Mouse (Mus musculus) ovary, adult 2 months (tissue): ENCODE measurements around the gene Awat1. TPM values are rescaled to one million over a fixed set of nuclear protein-coding genes. Genes with fewer than 3 reads are reported as not detected.

ENCODE experiments used
- polyA plus RNA-seq: library from polyadenylated mRNA; depleted of rRNA; stranded (reverse); fragments of >200 nt; gene quantifications from 2 replicates; pipeline ENCODE4 v1.2.3, GENCODE M21; 2012; rRNA removed

Gene Awat1
- not detected in 2 replicates for polyA plus RNA-seq

DNA sequence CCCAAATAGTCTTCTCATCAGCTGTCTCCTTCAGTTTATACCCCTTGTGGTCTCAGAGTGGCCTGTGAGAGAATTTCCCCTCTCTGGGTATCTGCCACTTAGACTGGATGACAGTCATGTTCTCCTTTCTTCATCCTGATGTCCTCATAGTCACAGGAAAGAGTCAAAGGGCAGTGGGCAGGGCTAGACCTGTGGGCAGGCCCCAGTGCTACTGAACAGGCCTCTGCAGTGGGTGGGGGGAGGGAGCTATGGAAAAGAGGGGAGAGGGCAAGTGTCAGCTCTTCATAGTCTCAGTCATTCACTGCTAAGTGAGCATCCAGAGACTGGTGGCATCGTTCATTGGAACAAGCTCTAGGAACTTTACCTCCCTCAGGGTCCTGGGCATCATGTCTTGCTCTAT, at the start of gene Awat1:
Gene Awat1 (plus strand): TSS at position 301 of the 400 bp plus-strand sequence.

DNA sequence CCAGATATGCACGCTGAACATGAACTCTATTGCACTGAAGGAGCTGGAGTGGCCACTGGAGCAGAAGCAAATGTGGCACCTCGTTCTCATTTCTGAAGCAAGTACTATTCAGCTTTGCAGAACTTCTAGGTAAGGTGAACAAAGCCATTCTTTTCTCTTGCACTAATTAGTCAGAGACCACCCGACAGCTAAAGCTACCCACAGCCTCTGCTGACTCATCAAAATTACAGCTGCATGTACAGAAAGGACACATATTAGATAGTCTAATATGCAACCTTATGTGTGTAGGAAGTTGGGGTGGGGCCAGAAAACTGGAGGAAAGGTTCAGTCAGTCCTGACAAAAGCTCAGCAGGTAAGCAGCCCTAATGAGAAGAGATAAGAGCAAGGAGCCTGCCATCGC, 47.6 kb upstream of the Awat1 start, which contains the start of gene Dgat2l6:
Gene Dgat2l6 (plus strand): TSS at position 368 of the 400 bp plus-strand sequence.

DNA sequence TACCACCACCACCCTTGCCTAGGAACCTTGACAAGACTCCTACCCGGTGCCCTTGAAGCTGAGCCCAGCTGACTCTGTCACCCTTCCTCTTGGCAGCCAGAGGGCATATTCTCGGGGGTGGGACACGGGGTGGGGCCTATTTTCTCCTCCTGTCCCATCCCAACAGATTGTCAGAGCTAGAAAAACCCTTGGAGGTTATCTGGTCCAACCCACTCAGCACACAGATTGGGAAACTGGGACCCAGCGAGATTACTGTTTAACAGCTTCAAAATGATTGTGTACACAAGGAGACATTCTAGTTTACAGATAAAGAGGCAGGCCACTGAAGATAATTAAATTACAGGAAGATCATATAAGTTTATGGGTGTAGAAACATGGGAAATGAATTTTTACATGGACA, 22.7 kb downstream of the Awat1 start, which contains the start of gene P2ry4:
Gene P2ry4 (minus strand): TSS at position 79 of the 400 bp plus-strand sequence.

GRCm38 (mm10) chrX:100605314-100605713, 33.3 kb downstream of the Awat1 start, which contains the start of gene Arr3:
Gene Arr3, plus strand, starts transcription at chrX:100605497.

GRCm38 (mm10) chrX:100625546-100625801, 53.4 kb downstream of the Awat1 start, which contains the start of gene Kif4:
Gene Kif4, plus strand, starts transcription at chrX:100625737.

GRCm38 (mm10) chrX:100625802-100626793, 54.0 kb downstream of the Awat1 start, which contains the start of gene Pdzd11:
Gene Pdzd11, minus strand, starts transcription at chrX:100626568.

Other genes with a start within 250 kb of the Awat1 start
- gene Otud6a, start 143.2 kb upstream of the Awat1 start, polyA plus RNA-seq = not detected in 2 replicates
- gene Awat2, start 129.5 kb upstream of the Awat1 start, polyA plus RNA-seq = 0.67 and 0.79 TPM in 2 replicates
- gene Igbp1, start 78.0 kb upstream of the Awat1 start, polyA plus RNA-seq = 13.3 and 18.1 TPM in 2 replicates
- not detected in 2 replicates for gene Dgat2l6, start 47.4 kb upstream of the Awat1 start, polyA plus RNA-seq
- gene P2ry4, start 22.6 kb downstream of the Awat1 start, polyA plus RNA-seq = 0.05 and 0.06 TPM in 2 replicates
- not detected in 2 replicates for gene Arr3, start 33.2 kb downstream of the Awat1 start, polyA plus RNA-seq
- 1.1 and 1.9 TPM in 2 replicates for gene Kif4, start 53.5 kb downstream of the Awat1 start, polyA plus RNA-seq
- 10.7 and 14.5 TPM in 2 replicates for gene Pdzd11, start 54.3 kb downstream of the Awat1 start, polyA plus RNA-seq
- gene Gdpd2, start 157.6 kb downstream of the Awat1 start, polyA plus RNA-seq = 53.7 and 59.2 TPM in 2 replicates
- gene Dlg3, start 195.5 kb downstream of the Awat1 start, polyA plus RNA-seq = 7.8 and 15.1 TPM in 2 replicates